Mouse (Mus musculus): ENCODE results near the gene Htr6. TPM values are rescaled to one million over a fixed set of nuclear protein-coding genes. Genes with fewer than 3 reads are reported as not detected.

Gene Htr6
- not detected for polyA plus RNA-seq (2017; shearing (Covaris generic))

DNA sequence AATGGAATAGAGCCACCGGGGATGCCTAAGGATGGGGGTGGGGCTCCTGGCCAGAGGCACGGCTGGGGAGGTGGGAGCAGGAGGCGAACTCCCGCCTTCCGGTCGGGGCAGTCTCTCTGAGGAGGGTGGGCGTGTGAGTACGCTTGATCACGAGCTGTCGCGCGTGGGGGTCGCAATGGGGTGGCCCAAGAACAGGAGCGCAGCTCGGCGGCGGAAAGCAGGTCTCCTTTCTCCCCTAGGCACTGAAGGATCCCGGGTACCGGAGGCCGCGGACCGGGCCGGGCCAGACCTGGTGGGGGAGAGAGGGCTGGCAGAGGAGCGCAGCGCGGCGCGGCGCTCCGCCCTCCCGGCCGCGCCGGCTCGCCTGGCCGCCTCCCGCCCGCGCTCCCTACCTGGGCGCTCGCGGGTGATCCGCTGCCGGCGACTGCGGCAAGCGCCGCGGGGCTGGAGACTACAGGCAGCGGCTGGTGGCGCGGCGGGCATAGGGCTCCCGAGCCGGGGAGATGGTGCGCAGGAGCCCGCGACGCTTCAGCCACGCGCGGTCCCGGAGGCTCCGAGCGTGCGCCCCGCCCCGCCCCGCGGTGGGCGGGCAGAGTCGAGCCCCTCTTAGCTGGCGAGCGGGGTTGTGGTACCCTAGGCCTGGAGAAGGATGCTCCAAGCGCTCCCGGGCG lies at the start of gene Htr6:
TSS of gene Htr6 (minus strand) at position 530 of the 671 bp plus-strand sequence.

DNA sequence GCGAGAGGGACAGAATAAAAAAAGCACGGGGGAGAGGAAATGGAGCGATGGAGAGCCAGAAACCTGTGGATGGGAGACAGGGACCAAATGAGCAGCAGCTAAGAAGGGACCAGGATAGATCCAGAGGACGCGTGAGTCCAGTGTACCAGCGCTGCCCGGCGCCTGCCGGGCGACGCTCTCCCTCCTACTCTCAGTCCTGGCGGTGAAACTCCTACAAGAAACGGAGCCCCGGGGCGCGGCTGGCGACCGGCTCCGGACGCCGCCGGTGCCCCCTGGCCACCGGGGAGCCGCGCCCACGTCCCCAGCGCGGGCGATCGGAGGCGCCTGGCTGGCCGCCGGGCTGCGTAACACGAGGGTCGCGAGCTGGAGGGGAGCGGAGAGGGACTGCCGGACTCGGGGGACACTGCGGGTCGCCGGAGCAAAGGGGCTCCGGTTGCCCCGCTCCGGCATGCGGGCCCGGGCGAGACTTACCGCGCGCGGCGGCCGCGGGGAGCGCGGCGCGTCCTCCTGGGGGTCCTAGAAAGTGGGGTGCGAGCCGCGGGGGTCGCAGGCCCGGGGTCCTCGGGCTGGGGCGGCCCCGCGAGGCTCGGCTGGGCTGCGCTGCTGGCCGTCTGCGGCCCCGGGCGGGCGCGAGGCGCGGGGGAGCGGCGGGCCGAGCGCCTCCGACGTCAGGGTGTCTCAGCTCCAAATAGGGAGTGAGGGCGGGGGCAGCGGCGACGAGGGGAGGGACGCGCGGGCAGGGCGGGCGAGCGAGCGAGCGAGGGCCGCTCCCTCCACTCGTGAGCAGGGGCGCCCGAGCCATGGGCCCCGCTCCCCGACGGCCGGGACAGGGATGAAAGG lies 17.2 kb upstream of the Htr6 start, which contains the start of gene Nbl1:
TSS of gene Nbl1 (minus strand) at position 638 of the 840 bp plus-strand sequence.

Other genes with a start within 250 kb of the Htr6 start
- gene Pla2g5, start 212.1 kb downstream of the Htr6 start, polyA plus RNA-seq (2017; shearing (Covaris generic)): not detected
- not detected for gene Gm13030, start 201.6 kb downstream of the Htr6 start, polyA plus RNA-seq (2017; shearing (Covaris generic))
- gene Pla2g2e, start 197.6 kb downstream of the Htr6 start, polyA plus RNA-seq (2017; shearing (Covaris generic)): not detected
- gene Otud3, start 161.6 kb downstream of the Htr6 start, polyA plus RNA-seq (2017; shearing (Covaris generic)): 6.4 TPM
- not detected for gene Rnf186, start 108.5 kb downstream of the Htr6 start, polyA plus RNA-seq (2017; shearing (Covaris generic))
- 35.5 TPM for gene Tmco4, start 102.7 kb downstream of the Htr6 start, polyA plus RNA-seq (2017; shearing (Covaris generic))
- gene Nbl1, start 17.4 kb upstream of the Htr6 start, polyA plus RNA-seq (2017; shearing (Covaris generic)): not detected
- gene Minos1, start 55.5 kb upstream of the Htr6 start, polyA plus RNA-seq (2017; shearing (Covaris generic)): 244 TPM
- 579 TPM for gene Capzb, start 117.3 kb upstream of the Htr6 start, polyA plus RNA-seq (2017; shearing (Covaris generic))
- gene Pqlc2, start 235.1 kb upstream of the Htr6 start, polyA plus RNA-seq (2017; shearing (Covaris generic)): 4.2 TPM
- gene Akr7a5, start 235.2 kb upstream of the Htr6 start, polyA plus RNA-seq (2017; shearing (Covaris generic)): 29.3 TPM